Mouse (Mus musculus): ENCODE measurements around the gene Igf1. TPM values are rescaled to one million over a fixed set of nuclear protein-coding genes. Genes with fewer than 3 reads are reported as not detected.

The Igf1 gene
- total and polyA plus RNA-seq, 3 experiments: not detected

- Histone ChIP-seq H3K36me3 (ENCODE audit: control insufficient read depth in 1 of 2, insufficient read depth in 2 of 2, low read length in 2 of 2) (no peaks in the 10 kb centered on the region), H3K79me2 (ENCODE audit: control insufficient read depth, insufficient read depth, low read length, poor library complexity) (no peaks in the 10 kb centered on the region), H3K9ac (ENCODE audit: control insufficient read depth, low read depth, low read length, poor library complexity, severe bottlenecking) (no peak overlapping the region), H3K27me3 (ENCODE audit: control insufficient read depth in 1 of 2, insufficient read depth in 2 of 2, low read length in 2 of 2) (no peaks in the 10 kb centered on the region), H3K4me1 (ENCODE audit: control insufficient read depth in 1 of 2, insufficient read depth in 2 of 2, low read length in 2 of 2) (no peaks in the 10 kb centered on the region), H3K9me3 (replicated peaks; ENCODE audit: insufficient read depth, low read length) (no peaks in the 10 kb centered on the region), H3K4me3 (ENCODE audit: control insufficient read depth in 1 of 2, insufficient read depth in 1 of 2, low read depth in 2 of 2, low read length in 2 of 2) (no peak overlapping the region), H3K27ac (ENCODE audit: control insufficient read depth, low read depth, low read length) (no peak overlapping the region)
- TF ChIP-seq SIN3A (IDR thresholded peaks at IDR 0.05; ENCODE audit: low read length) (no peak), ZNF384 (IDR thresholded peaks at IDR 0.05; ENCODE audit: low read depth, low read length) (no peak), RCOR1 (IDR thresholded peaks at IDR 0.05; ENCODE audit: low read depth, low read length) (no peak), TCF12 (IDR thresholded peaks at IDR 0.05; ENCODE audit: low read depth, low read length) (no peak)
- DNase-seq (ENCODE audit: low read depth, low spot score): no peak
Measured at GRCm38 (mm10) chr10:87897331-87897730, 39.3 kb downstream of the Igf1 start.

DNA sequence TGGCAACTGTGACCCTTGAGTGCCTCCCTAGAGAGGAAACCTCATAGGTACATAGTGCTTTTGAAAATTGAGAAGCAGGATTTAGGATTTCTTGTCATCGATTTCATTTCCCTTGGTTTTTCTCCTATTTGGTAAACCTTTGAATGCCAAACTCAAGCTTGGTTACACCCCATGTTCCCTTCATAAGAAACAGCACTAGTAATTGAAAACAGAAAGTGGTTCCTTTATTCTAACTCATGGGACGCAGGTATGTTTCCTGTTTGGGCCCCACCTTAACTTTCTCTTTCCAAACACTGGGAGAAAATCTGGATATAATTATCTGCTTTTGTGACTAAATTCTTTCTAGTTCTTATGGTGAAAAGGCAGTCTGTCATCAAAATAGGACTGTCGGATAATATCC is 40.8 kb downstream of the Igf1 start:
- Histone ChIP-seq H3K27me3 (ENCODE audit: control insufficient read depth in 1 of 2, insufficient read depth in 2 of 2, low read length in 2 of 2) (no peaks in the 10 kb centered on the region), H3K4me3 (ENCODE audit: control insufficient read depth in 1 of 2, insufficient read depth in 1 of 2, low read depth in 2 of 2, low read length in 2 of 2) (no peak overlapping the region), H3K4me1 (ENCODE audit: control insufficient read depth in 1 of 2, insufficient read depth in 2 of 2, low read length in 2 of 2) (no peaks in the 10 kb centered on the region), H3K9me3 (replicated peaks; ENCODE audit: insufficient read depth, low read length) (no peaks in the 10 kb centered on the region), H3K9ac (ENCODE audit: control insufficient read depth, low read depth, low read length, poor library complexity, severe bottlenecking) (no peak overlapping the region), H3K27ac (ENCODE audit: control insufficient read depth, low read depth, low read length) (no peak overlapping the region), H3K79me2 (ENCODE audit: control insufficient read depth, insufficient read depth, low read length, poor library complexity) (no peaks in the 10 kb centered on the region), H3K36me3 (ENCODE audit: control insufficient read depth in 1 of 2, insufficient read depth in 2 of 2, low read length in 2 of 2) (no peaks in the 10 kb centered on the region)
- TF ChIP-seq POLR2AphosphoS2 (IDR thresholded peaks at IDR 0.05; ENCODE audit: low read length) (no peak), EP300 (IDR thresholded peaks at IDR 0.05; ENCODE audit: low read depth in 1 of 2, low read length in 2 of 2) (no peak), ZNF384 (IDR thresholded peaks at IDR 0.05; ENCODE audit: low read depth, low read length) (no peak), ELF1 (IDR thresholded peaks at IDR 0.05; ENCODE audit: low read depth, low read length) (no peak), TAL1 (IDR thresholded peaks at IDR 0.05; ENCODE audit: low read length) (no peak), UBTF (IDR thresholded peaks at IDR 0.05; ENCODE audit: borderline replicate concordance, insufficient read depth, low read depth, low read length) (no peak), BHLHE40 (IDR thresholded peaks at IDR 0.05; ENCODE audit: borderline replicate concordance, low read depth, low read length) (no peak), MAZ (IDR thresholded peaks at IDR 0.05; ENCODE audit: low read depth, low read length) (no peak), HCFC1 (IDR thresholded peaks at IDR 0.05; ENCODE audit: low read depth, low read length) (no peak), MYB (IDR thresholded peaks at IDR 0.05; ENCODE audit: low read depth, low read length) (no peak), SMC3 (IDR thresholded peaks at IDR 0.05; ENCODE audit: low read depth, low read length) (no peak), ETS1 (IDR thresholded peaks at IDR 0.05; ENCODE audit: low read depth, low read length) (no peak), SIN3A (IDR thresholded peaks at IDR 0.05; ENCODE audit: low read length) (no peak), CHD1 (IDR thresholded peaks at IDR 0.05; ENCODE audit: low read depth, low read length) (no peak), ZC3H11A (IDR thresholded peaks at IDR 0.05; ENCODE audit: low read depth, low read length) (no peak), POLR2A (IDR thresholded peaks at IDR 0.05; ENCODE audit: control insufficient read depth in 1 of 2, insufficient read depth in 1 of 2, low read depth in 1 of 2, low read length in 2 of 2, poor library complexity in 1 of 2) (no peak), ZMIZ1 (IDR thresholded peaks at IDR 0.05; ENCODE audit: low read depth, low read length) (no peak), NELFE (IDR thresholded peaks at IDR 0.05; ENCODE audit: low read depth, low read length) (no peak)
- no peak for DNase-seq (ENCODE audit: low read depth, low spot score)
